Mouse (Mus musculus) spleen, postnatal 4 days (tissue): Measurements from ENCODE around the gene Tmem159.

Experiments used
- DNase-seq, 2 experiments: peaks; one replicate each; pipeline ENCODE4 v3.0.0; 2022; ENCODE audit warnings: low spot score in 2 of 2

The Tmem159 gene

DNA sequence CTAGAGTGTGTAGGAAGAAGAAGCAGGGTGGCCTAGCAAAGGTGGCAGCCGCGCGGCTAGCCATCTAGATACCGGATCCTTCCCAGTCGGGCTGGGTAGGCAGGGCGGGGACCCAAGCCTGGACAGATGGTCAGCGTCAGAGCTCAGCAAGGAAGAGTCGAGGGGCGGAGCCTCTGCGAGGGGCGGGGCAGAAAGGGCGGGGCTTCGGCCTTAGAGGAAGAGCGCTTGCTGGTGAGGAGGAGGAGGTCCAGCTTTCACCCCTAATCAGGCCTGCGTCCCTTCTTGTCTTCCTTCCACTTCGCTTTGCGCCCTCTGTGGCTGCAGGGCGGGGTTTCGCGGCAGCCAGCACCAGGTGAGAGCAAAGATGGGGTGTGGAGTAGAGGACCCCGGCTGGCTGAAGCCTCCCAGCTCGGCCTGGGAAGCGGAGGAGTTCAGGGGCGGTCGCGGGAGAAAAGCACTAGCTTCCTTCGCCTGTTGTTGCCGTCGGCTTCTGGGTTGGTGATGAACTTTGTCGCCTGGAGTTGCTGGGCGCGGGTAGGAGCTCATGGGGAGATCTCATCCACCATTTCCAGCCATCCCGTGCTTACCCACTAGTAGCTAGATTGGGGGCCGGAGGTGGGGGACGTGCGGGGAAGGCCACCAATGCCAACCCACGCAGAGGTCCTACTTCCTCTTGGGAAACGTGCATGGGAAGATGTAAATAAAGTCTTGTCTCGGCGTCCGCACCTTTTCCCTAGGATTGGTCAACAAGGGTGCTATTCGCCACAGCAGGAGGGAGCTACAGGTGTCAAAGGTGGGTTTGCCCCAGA is at the start of gene Tmem159:
TSS of gene Tmem159 (plus strand) at position 190 of the 809 bp plus-strand sequence.
- DNase-seq = peak; percentile 67 to 77

GRCm38 (mm10) chr7:120054016-120054415 is 48.1 kb upstream of the Tmem159 start:
- DNase-seq = no peak

GRCm38 (mm10) chr7:120055479-120055878 is 46.7 kb upstream of the Tmem159 start:
- DNase-seq = no peak

GRCm38 (mm10) chr7:120064045-120064444 is 38.1 kb upstream of the Tmem159 start:
- DNase-seq = no peak

DNA sequence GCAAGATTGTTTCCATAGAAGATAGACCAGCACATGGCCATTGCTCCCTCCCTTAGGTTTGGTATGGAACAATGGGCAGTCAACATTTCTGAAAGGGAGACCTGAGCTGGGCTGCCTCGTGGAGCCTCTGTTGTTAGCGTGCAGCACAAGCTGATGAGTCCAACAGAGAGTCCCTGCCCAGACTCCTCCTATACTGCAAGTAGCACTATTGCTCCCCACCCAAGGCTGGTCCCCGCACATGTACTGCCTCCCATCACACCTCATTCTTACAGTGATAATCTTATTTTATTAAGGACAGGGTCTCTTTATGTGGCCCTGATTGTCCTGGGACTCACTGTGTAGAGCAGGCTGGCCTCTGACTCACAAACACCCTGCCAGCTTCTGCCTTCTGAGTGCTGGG is 34.0 kb upstream of the Tmem159 start:
- DNase-seq = no peak

- no peak for DNase-seq
Measured at GRCm38 (mm10) chr7:120069164-120069563, 33.0 kb upstream of the Tmem159 start.

GRCm38 (mm10) chr7:120080177-120080576 is 22.0 kb upstream of the Tmem159 start:
- DNase-seq = no peak

- DNase-seq = no peak
Measured at GRCm38 (mm10) chr7:120093033-120093432, 9.1 kb upstream of the Tmem159 start.

DNA sequence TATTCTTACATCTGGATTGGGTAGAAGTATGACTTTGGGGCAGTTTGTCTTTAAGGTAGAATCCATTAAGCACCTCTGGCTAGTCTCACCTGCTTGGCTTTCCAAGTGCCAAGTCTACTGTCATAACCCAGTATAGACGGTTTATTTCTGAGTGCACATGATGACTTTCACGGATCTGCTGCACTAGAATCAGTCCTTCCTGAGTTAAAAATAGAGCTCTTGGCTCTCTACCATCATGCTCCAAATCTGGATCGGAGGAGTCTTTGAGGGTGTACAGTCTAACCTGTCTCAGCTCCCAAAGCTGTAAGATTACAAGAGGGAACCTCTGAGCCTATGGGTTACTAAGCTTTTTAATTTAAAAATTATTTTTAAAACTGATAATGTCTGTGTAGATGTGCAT is 7.9 kb upstream of the Tmem159 start:
- no peak for DNase-seq

DNA sequence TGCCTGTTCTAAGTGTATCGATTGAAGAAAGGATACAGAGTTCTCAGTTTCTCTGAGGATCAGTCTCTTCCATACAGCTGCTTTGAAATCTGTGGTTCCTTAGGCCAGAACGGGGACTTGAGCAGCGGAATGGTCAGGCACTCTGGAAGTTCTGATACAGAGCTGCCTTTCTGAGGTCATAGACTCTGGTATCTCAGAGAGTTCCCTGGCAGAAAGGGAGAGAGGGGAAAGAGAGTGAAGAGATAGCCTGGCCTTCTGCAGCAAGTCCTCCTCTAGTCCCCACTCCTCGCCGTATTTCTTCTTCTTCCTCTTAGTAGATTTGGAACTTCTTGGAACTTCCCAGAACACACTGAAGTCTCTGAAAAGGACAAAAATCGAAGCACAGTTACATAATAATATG is 7.0 kb upstream of the Tmem159 start, which contains the start of gene Dnah3:
TSS of gene Dnah3 (minus strand) at position 101 of the 400 bp plus-strand sequence.
- DNase-seq = no peak

GRCm38 (mm10) chr7:120097845-120098244 is 4.3 kb upstream of the Tmem159 start:
- no peak for DNase-seq

DNA sequence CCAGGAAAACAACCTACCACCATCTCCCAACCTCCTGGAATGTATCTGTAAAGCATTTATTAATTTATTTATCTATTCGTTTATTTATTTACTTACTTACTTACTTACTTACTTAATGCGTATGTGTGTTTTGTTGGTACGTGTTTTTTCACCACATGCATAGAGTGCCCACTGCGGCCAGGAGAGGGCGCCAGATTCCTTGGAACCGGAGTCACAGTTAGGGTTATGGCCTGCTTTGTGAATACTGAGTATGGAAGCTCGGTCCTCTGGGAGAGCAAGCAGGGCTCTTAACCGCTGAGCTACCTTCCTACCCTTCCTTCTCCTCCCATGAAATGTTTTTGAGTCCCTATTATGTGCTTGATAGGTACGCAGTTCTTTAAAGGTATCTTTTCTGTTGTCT is 3.8 kb upstream of the Tmem159 start:
- peak; percentile 42 to 74 for DNase-seq

GRCm38 (mm10) chr7:120103019-120103567 is 940 bp downstream of the Tmem159 start:
- DNase-seq = no peak

DNA sequence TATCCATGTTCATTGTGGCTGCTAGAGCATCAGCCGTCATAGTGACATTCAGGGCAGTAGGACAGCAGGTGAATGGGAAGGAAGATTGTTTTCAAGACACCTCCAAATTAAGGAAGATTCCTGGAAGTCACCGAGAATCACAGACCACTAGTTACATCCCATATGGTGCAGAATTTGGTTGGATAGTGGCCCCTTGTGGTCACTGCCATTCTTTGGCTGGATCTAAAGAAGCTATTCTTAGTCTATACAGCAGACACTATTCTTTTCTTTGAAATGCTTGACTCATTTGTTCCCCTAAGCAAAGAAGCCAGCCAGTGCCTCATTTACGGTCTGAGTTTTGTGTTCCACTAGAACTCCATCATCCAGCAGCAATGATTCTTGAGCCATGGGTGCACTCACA is 2.8 kb downstream of the Tmem159 start:
- DNase-seq = no peak

- no peak for DNase-seq
Measured at GRCm38 (mm10) chr7:120106356-120106755, 4.2 kb downstream of the Tmem159 start.

- DNase-seq = no peak
Measured at GRCm38 (mm10) chr7:120109676-120110075, 7.5 kb downstream of the Tmem159 start.

DNA sequence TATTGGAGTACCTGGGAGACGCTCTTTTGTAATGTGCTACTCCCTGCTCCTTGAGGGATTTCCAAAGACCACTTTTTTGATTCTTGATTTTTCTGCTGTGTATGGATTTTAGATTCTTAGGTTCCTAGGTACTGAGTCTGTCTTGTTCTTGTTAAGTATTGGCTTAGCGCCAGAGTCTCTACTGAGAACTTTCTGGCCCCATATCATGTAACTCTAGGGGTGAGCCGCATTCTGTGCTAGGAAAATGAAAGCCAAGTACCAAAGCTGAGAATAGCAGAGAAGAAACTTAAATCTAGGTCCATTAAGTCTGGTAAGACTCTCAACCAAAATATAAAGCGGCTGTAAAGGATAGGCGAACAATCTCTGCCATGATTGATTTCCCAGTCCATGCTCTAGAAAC is 14.8 kb downstream of the Tmem159 start:
- no peak for DNase-seq

- DNase-seq = no peak
Measured at GRCm38 (mm10) chr7:120117529-120117928, 15.4 kb downstream of the Tmem159 start.

GRCm38 (mm10) chr7:120123776-120124175 is 21.6 kb downstream of the Tmem159 start:
- DNase-seq = no peak

GRCm38 (mm10) chr7:120124844-120125243 is 22.7 kb downstream of the Tmem159 start:
- peak; percentile 29 to 64 for DNase-seq

- no peak for DNase-seq
Measured at GRCm38 (mm10) chr7:120126976-120127685, 25.0 kb downstream of the Tmem159 start.

DNA sequence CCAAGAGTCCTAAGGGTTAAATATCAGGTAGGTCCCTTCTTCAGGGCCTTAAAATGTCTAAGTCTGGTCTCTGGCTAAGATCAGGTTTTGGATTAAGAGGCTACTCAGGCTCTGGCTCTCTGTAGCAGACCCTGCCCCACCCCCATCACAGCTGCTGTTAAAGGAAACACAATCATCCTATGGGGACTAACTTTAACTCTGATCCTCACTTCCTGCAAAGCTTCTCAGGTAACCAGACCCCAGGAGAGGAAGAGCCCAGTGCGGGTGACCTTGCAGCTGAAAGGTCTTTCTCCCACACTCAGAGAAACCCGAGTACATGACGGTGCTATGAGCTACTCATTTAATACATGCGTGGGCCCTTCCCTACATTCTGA is 25.5 kb downstream of the Tmem159 start:
- no peak for DNase-seq

DNA sequence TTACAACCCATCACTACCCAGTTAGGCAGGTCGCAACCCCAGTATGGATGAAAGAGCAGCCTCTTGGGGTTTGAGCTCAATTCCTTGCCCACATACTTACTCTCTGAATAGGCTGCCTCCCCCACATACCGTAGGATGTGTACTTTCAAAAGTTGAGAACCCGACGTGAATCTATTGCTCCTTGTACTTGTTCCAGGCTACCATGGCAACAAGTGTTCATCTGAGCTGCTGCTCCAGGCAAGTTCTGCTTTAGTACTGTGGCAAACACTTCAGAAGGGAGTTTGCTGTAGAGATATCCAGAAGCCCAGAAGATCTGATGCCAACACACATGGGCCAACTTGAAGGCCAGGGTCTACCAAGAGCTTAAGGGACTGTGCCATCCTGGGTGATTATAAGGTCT is 26.8 kb downstream of the Tmem159 start:
- no peak for DNase-seq
